Mouse (Mus musculus) megakaryocyte, embryonic 14.5 days (primary cell): ENCODE measurements around the gene Actr5. TPM values are rescaled to one million over a fixed set of nuclear protein-coding genes. Genes with fewer than 3 reads are reported as not detected.
A peak's percentile ranks its signal among the peaks of the same experiment; 100 is the strongest.

Experiments
- H3K27me3 ChIP-seq: replicated peaks from 2 replicates; pipeline ENCODE3; 2012; ENCODE audit warnings: inconsistent platforms
- H3K36me3 ChIP-seq: replicated peaks from 2 replicates; pipeline ENCODE3; 2012; ENCODE audit warnings: low read length, inconsistent platforms, mixed read lengths
- H3K4me1 ChIP-seq: 2 replicates; pipeline ENCODE4 v1.6.1; 2012; ENCODE audit warnings: inconsistent platforms
- H3K4me3 ChIP-seq: replicated peaks from 2 replicates; pipeline ENCODE3; 2012; ENCODE audit warnings: moderate library complexity, mild to moderate bottlenecking, inconsistent platforms
- H3K9me3 ChIP-seq: 2 replicates; pipeline ENCODE4 v1.6.1; 2012; ENCODE audit warnings: inconsistent platforms
- FLI1 ChIP-seq: IDR thresholded peaks from 2 replicates; pipeline ENCODE4 v1.6.1; 2012; ENCODE audit warnings: low read length, inconsistent platforms, mixed read lengths
- GATA1 ChIP-seq: IDR thresholded peaks from 3 replicates; pipeline ENCODE4 v1.6.1; 2012; ENCODE audit warnings: mixed read lengths, low read length, inconsistent platforms, borderline replicate concordance
- polyA plus RNA-seq: library from polyadenylated mRNA; stranded (reverse); fragments of >175 nt; gene quantifications from 2 replicates; pipeline ENCODE4 v1.2.3, GENCODE M21; 2012; ENCODE audit warnings: low replicate concordance; ENCODE audit not compliant: insufficient read depth

Actr5 gene
- 2.1 and 5.7 TPM in 2 replicates for polyA plus RNA-seq

- no peaks in the 10 kb centered on the region for H3K9me3 ChIP-seq
- H3K4me1 ChIP-seq: peaks cover 19% of the 10 kb centered on the region
- peaks cover 27% of the 10 kb centered on the region for H3K27me3 ChIP-seq
- peaks cover 36% of the 10 kb centered on the region for H3K36me3 ChIP-seq
- H3K4me3 ChIP-seq: peak within 1 kb of the TSS; percentile 93
- no peak for TF ChIP-seq GATA1
- TF ChIP-seq FLI1: no peak
Observed at GRCm38 (mm10) chr2:158624718-158625222, at the start of gene Actr5. TSS of gene Actr5 (plus strand) at chr2:158624888.

- no peaks in the 10 kb centered on the region for H3K36me3 ChIP-seq
- peaks cover 30% of the 10 kb centered on the region for H3K27me3 ChIP-seq
- TF ChIP-seq FLI1 (no peak), GATA1 (no peak)
- H3K4me1 ChIP-seq: no peaks in the 10 kb centered on the region
- H3K9me3 ChIP-seq: no peaks in the 10 kb centered on the region
- no peak overlapping the region for H3K4me3 ChIP-seq
Observed at GRCm38 (mm10) chr2:158579979-158580378, 44.7 kb upstream of the Actr5 start.

GRCm38 (mm10) chr2:158584621-158585358 lies 39.9 kb upstream of the Actr5 start:
- Histone ChIP-seq H3K9me3 (peaks cover 7% of the 10 kb centered on the region; the same call in 1 of the 2 replicates), H3K36me3 (no peaks in the 10 kb centered on the region), H3K4me1 (no peaks in the 10 kb centered on the region), H3K4me3 (no peak overlapping the region), H3K27me3 (peaks cover 36% of the 10 kb centered on the region)
- TF ChIP-seq GATA1 (no peak), FLI1 (no peak)

GRCm38 (mm10) chr2:158588524-158589271 lies 36.0 kb upstream of the Actr5 start:
- H3K4me3 ChIP-seq: no peak overlapping the region
- H3K36me3 ChIP-seq: no peaks in the 10 kb centered on the region
- peaks cover 52% of the 10 kb centered on the region for H3K27me3 ChIP-seq
- peaks cover 7% of the 10 kb centered on the region; the same call in 1 of the 2 replicates for H3K9me3 ChIP-seq
- no peak for TF ChIP-seq GATA1
- no peak for TF ChIP-seq FLI1
- no peaks in the 10 kb centered on the region for H3K4me1 ChIP-seq

- no peak overlapping the region for H3K4me3 ChIP-seq
- TF ChIP-seq GATA1 (no peak), FLI1 (no peak)
- peaks cover 60% of the 10 kb centered on the region for H3K27me3 ChIP-seq
- no peaks in the 10 kb centered on the region for H3K36me3 ChIP-seq
- peaks cover 3% of the 10 kb centered on the region; the same call in 1 of the 2 replicates for H3K4me1 ChIP-seq
- H3K9me3 ChIP-seq: peaks cover 7% of the 10 kb centered on the region; the same call in 1 of the 2 replicates
Observed at GRCm38 (mm10) chr2:158590495-158590894, 34.2 kb upstream of the Actr5 start.

GRCm38 (mm10) chr2:158591286-158591685 lies 33.4 kb upstream of the Actr5 start:
- peaks cover 4% of the 10 kb centered on the region; the same call in 1 of the 2 replicates for H3K9me3 ChIP-seq
- H3K4me1 ChIP-seq: peaks cover 3% of the 10 kb centered on the region; the same call in 1 of the 2 replicates
- TF ChIP-seq GATA1 (no peak), FLI1 (no peak)
- peaks cover 64% of the 10 kb centered on the region for H3K27me3 ChIP-seq
- no peaks in the 10 kb centered on the region for H3K36me3 ChIP-seq
- H3K4me3 ChIP-seq: no peak overlapping the region

GRCm38 (mm10) chr2:158593371-158593770 lies 31.3 kb upstream of the Actr5 start:
- no peak overlapping the region for H3K4me3 ChIP-seq
- no peaks in the 10 kb centered on the region for H3K36me3 ChIP-seq
- H3K4me1 ChIP-seq: peaks cover 3% of the 10 kb centered on the region; the same call in 1 of the 2 replicates
- peaks cover 60% of the 10 kb centered on the region for H3K27me3 ChIP-seq
- H3K9me3 ChIP-seq: no peaks in the 10 kb centered on the region
- TF ChIP-seq GATA1: no peak
- TF ChIP-seq FLI1: no peak

GRCm38 (mm10) chr2:158595103-158595502 lies 29.6 kb upstream of the Actr5 start:
- no peaks in the 10 kb centered on the region for H3K9me3 ChIP-seq
- peaks cover 3% of the 10 kb centered on the region; the same call in 1 of the 2 replicates for H3K4me1 ChIP-seq
- no peak overlapping the region for H3K4me3 ChIP-seq
- TF ChIP-seq FLI1 (no peak), GATA1 (no peak)
- no peaks in the 10 kb centered on the region for H3K36me3 ChIP-seq
- peaks cover 65% of the 10 kb centered on the region for H3K27me3 ChIP-seq

- Histone ChIP-seq H3K4me1 (peaks cover 3% of the 10 kb centered on the region; the same call in 1 of the 2 replicates), H3K4me3 (no peak overlapping the region), H3K27me3 (peaks cover 66% of the 10 kb centered on the region), H3K9me3 (no peaks in the 10 kb centered on the region), H3K36me3 (no peaks in the 10 kb centered on the region)
- TF ChIP-seq FLI1: no peak
- TF ChIP-seq GATA1: no peak
Observed at GRCm38 (mm10) chr2:158595577-158595976, 29.1 kb upstream of the Actr5 start.
